Mouse (Mus musculus): ENCODE measurements around the gene Tmco4. TPM values are rescaled to one million over a fixed set of nuclear protein-coding genes. Genes with fewer than 3 reads are reported as not detected.

Tmco4 gene
- total RNA-seq, 2 experiments from 2014 or later = 11.7 to 14.2 TPM

DNA sequence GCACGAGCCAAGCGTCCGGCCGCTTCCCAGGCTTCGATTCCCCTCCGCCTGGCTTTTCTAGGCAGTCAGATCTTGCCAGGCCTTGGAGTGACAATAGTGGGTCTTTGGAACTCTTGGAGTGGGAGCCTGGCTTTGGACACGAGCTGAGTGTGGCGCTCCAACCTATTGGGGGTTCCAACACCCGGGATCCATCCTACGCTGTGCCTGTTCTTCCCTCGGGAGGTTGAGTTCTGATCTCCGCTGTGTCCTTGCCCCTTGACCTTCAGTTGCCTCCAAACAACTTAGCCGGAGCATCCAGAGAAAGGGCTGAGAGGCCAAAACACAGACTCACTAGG is 120.5 kb downstream of the Tmco4 start:
- no peak for DNase-seq

DNA sequence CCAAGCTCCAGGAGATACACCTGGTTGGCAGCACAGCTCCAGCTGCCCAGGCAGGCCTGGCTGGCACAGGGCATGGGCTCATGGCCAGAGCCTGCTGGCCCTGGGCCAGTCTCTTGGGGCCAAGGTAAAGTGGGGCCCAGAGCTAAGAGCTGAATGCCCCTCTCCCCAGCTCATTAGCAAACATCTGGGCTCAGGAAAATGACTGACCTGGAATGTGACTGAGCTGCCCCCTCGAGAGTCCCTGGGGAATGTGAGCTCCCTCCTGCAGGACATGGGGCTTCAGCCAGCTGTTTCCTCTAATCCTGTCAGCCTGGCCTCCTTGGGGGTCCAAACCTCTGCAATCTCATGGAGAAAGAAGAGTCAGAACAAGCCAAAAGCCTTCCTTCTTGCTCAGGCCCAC is 122.7 kb downstream of the Tmco4 start:
- DNase-seq = peak; percentile 43

DNA sequence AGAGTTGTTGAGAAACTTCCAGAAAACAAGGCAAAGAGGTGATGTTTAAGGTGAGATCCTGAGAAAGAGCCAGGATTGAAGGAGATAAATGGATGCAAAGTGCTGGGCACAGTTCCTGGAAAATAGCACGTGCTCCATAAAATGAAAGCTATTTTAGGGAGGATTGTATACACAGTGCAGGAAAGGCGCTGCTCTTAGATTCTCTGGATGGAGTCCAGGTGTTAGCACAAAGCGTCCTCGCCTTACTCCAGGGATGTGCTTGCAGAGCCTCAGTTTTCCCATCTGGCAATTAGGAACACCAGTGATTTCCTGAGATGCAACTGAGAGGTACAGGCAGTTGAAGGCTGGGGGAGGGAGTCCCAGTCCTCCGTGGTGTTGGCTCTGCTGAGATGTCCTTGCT is 123.5 kb downstream of the Tmco4 start:
- DNase-seq = no peak

DNA sequence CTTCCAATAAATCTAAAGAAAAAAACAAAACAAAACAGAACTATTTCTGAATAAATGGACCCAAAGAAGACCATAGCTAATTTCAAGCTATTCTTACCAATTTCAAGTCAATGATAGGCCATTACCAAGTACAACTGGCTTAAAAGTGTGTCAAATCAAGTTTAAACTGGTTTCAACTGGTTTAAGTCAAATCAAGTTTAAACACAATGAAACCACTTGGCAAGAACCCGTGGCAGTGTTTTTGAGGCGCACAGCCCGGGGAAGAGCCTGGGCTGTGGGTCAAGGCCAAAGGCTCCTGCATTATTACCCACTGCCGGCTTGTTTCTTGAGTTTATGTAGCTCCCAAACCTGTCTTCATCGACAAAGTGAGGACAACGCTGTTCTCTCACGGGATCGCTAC is 127.6 kb downstream of the Tmco4 start:
- DNase-seq = no peak

DNA sequence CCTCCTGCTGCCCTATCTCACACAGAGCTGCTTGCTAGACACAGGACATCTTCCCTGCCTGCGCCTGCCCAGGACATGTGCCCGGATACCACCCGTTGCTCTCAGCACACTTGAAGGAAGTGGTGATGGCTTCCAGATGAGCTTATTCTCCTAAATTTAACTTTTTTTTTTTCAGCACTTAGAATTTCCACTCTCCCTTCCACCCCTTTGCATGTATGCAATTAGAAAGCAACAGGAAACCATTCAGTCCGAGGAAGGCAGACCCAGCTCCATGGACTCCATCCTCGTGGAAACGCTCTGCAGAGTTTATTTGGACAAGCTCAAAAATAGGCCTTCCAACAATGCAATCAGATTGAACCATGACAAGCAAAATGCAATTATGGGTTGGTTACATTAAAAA is 128.9 kb downstream of the Tmco4 start:
- DNase-seq = no peak

DNA sequence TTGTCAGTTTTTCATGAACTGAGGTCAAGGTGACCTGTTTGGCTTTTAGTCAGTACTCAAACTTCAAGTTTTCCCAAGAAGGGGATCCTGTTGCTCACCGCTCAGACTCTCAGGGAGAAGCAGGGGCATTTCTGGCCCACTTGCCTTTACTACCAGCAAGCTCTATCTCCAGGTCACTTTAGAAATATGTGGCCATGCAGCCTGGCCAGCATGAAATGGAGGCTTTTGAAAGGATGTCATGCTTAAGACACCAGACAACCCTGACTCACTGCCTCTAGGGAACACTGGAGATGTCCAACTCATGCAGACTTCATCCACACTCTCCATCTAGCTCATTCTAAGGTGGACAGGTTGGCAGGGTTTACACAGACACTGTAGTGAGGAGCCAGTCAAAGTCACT is 132.8 kb downstream of the Tmco4 start:
- DNase-seq = no peak

Other genes starting within 250 kb of the Tmco4 start
- gene Pla2g2c, start 248.1 kb upstream of the Tmco4 start, total RNA-seq (2021) = not detected
- 1 to 10 TPM in 1 of 2 experiments, under 1 TPM in 1; 0.79 to 1.0 TPM for gene Ubxn10, start 235.7 kb upstream of the Tmco4 start, total RNA-seq (2021)
- gene Pla2g2f, start 215.3 kb upstream of the Tmco4 start, total RNA-seq (2021) = under 1 TPM in 1 of 2 experiments, not detected in 1; 0.10 TPM
- gene Pla2g2d, start 197.2 kb upstream of the Tmco4 start, total RNA-seq (2021) = not detected
- gene Pla2g5, start 109.4 kb upstream of the Tmco4 start, total RNA-seq (2021) = 1 to 10 TPM; 7.9 to 8.6 TPM
- not detected for gene Gm13030, start 98.9 kb upstream of the Tmco4 start, total RNA-seq (2021)
- gene Pla2g2e, start 94.9 kb upstream of the Tmco4 start, total RNA-seq (2021) = under 1 TPM; 0.36 to 0.59 TPM
- 1 to 10 TPM; 7.5 to 9.3 TPM for gene Otud3, start 58.9 kb upstream of the Tmco4 start, total RNA-seq (2021)
- gene Rnf186, start 5.8 kb upstream of the Tmco4 start, total RNA-seq (2021) = not detected
- gene Htr6, start 102.7 kb downstream of the Tmco4 start, total RNA-seq (2021) = not detected
- 10 to 100 TPM; 19.6 to 20.8 TPM for gene Nbl1, start 120.1 kb downstream of the Tmco4 start, total RNA-seq (2021)
- 100 to 1,000 TPM; 588 to 656 TPM for gene Minos1, start 158.2 kb downstream of the Tmco4 start, total RNA-seq (2021)
- gene Capzb, start 220.0 kb downstream of the Tmco4 start, total RNA-seq (2021) = 100 to 1,000 TPM; 423 to 429 TPM

All from heart, postnatal 4 days (tissue).